Mouse (Mus musculus): Measurements from ENCODE around the gene 1700022I11Rik.

Gene 1700022I11Rik

DNA sequence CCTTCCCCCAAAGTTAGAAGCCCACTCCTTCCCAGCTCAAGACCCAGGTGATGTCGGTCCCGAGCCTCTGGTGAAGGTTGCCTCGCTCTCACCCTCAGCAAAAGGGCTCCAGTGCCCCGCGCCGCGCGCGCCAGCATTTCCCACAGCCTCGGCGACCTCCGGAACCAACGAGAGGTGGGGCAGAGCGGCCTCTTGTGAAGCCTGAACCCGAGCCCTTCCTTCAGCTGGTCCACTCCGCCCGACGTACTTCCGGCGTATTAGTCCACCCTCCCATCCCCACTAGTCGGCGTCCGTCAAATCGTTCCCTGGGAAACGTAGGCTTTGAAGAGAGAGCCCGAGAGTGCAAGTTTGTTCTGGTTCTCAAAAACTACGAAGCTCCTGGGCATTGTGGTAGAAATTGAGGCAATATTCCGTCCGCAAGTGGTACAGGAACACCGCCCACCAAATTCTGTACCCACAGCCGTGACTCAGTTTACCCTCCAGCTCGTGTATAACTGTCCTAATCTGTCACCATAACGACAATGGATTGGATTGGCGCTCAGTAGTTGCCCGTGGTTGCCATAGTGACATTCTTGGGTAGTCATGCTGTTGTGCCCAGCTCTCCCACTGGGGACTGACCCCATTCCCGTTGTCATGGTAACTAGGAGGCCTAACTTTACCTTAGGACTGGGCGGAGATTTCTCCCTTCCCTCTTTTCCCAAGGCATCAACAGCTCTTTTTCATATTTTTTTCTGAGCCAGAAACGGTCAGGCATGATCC is 62.0 kb downstream of the 1700022I11Rik start, which contains the start of gene Stoml2:
Gene Stoml2, minus strand, starts transcription at position 474 of the 759 bp plus-strand sequence.
- in situ Hi-C loops (cut with MboI, MseI), result loop anchor here (25.0 kb wide), 1 partner anchor 1469 kb away; the partner anchor contains the start of genes Dnaic1 and Fam219a

DNA sequence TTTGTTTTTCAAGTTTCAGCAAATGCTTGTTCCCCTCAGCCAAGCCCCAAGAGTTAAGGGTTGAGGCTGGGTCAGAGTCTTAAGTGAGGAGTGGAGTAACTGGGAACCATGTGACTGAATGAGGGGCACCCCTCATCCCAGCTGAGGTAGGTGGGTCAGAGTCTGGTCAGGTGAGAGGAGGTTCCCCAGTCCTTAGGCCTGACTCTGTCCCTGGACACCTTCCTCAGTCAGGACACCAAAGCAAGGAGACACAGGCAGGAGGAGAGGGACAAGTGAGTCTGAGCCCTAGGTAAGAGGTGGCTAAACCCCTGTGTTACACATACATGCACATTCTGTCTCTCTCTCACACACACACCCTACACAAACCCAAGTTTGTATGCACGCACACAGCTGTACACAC is 63.1 kb downstream of the 1700022I11Rik start:
- in situ Hi-C loops (cut with MboI, MseI), result loop anchor here (25.0 kb wide), 1 partner anchor 1470 kb away; the partner anchor contains the start of genes Dnaic1 and Fam219a
